ENCODE assay signal across 23 mouse cellular contexts in genomic region chr19:46656151-46656840, GRCm38 (mm10). TPM values are rescaled to one million over a fixed set of nuclear protein-coding genes. Genes with fewer than 3 reads are reported as not detected.
A peak's percentile ranks its signal among the peaks of the same experiment; 100 is the strongest.
DNase-seq lines count a peak whose midpoint lies in the region; ATAC-seq and TF ChIP-seq lines count a peak whose summit lies in the region.
"Had no signal": no experiment of that assay in that cellular context is flagged by ENCODE, and none has a peak within 500 bp of the region (broad histone marks: within the 10 kb centered on the region; RNA-seq: fewer than 3 reads in every experiment).

No protein-coding gene starts in this region.

- H3K36me3 ChIP-seq in heart, embryonic 12.5 days, result peaks cover 62% of the 10 kb centered on the region
- peaks cover 44% of the 10 kb centered on the region for H3K36me3 ChIP-seq in liver, postnatal 0 days (replicated peaks; ENCODE audit: insufficient read depth, low read length)
- H3K36me3 ChIP-seq in forebrain, embryonic 11.5 days (ENCODE audit: control insufficient read depth, insufficient read depth, low read length), result peaks cover 4% of the 10 kb centered on the region; the same call in 1 of the 2 replicates

- DNase-seq in heart, postnatal 4 days, result no peak
- no peak for DNase-seq in liver, postnatal 0 days
- no peak for DNase-seq in liver
- peak; percentile 86 for DNase-seq in R1 (ENCODE audit: low read depth, low spot score)
- no peak for DNase-seq in forebrain, embryonic 11.5 days (ENCODE audit: low spot score)
- DNase-seq: adrenal gland, postnatal 14 days; cerebellum, adult 18-20 months; cerebellum, adult 9-11 months; cerebellum, postnatal 36 days; forebrain, postnatal 0 days; heart, adult 11 months; kidney, adult 18-20 months had no signal

- H3K4me1 ChIP-seq in heart, embryonic 12.5 days (replicated peaks), result peaks cover 48% of the 10 kb centered on the region
- peaks cover 10% of the 10 kb centered on the region for H3K4me1 ChIP-seq in liver, postnatal 0 days (ENCODE audit: insufficient read depth)
- no peaks in the 10 kb centered on the region for H3K4me1 ChIP-seq in forebrain, embryonic 11.5 days (replicated peaks; ENCODE audit: control insufficient read depth, insufficient read depth, low read length)
- H3K4me1 ChIP-seq: forebrain, embryonic 13.5 days; hindbrain, embryonic 13.5 days had no signal

- 85% methylated on average over 21 of the region's 21 CpGs for WGBS in heart, embryonic 12.5 days
- WGBS in liver, postnatal 0 days (ENCODE audit: insufficient replicate concordance), result 86% methylated on average over 21 of the region's 21 CpGs
- WGBS in forebrain, embryonic 11.5 days, result 94% methylated on average over 21 of the region's 21 CpGs

- H3K4me3 ChIP-seq in heart, embryonic 12.5 days, result no peak overlapping the region
- H3K4me3 ChIP-seq in liver, postnatal 0 days (ENCODE audit: low read depth, low read length), result no peak overlapping the region
- H3K4me3 ChIP-seq in forebrain, embryonic 11.5 days (ENCODE audit: low read depth, low read length), result no peak overlapping the region
- H3K4me3 ChIP-seq: embryonic facial prominence, embryonic 13.5 days; forebrain, embryonic 13.5 days; hindbrain, embryonic 13.5 days; intestine, embryonic 15.5 days had no signal

- H3K4me2 ChIP-seq in heart, embryonic 12.5 days, result no peak overlapping the region
- no peak overlapping the region for H3K4me2 ChIP-seq in liver, postnatal 0 days (ENCODE audit: low read depth, low read length)
- H3K4me2 ChIP-seq in forebrain, embryonic 11.5 days (ENCODE audit: low read depth, low read length, severe bottlenecking), result no peak overlapping the region
- H3K4me2 ChIP-seq: embryonic facial prominence, embryonic 13.5 days; forebrain, embryonic 13.5 days; hindbrain, embryonic 13.5 days; intestine, embryonic 15.5 days had no signal

- no peaks in the 10 kb centered on the region for H3K9me3 ChIP-seq in heart, embryonic 12.5 days (replicated peaks)
- H3K9me3 ChIP-seq in liver, postnatal 0 days (ENCODE audit: low read length), result no peaks in the 10 kb centered on the region
- no peaks in the 10 kb centered on the region for H3K9me3 ChIP-seq in forebrain, embryonic 11.5 days (ENCODE audit: control insufficient read depth, low read length)
- H3K9me3 ChIP-seq: forebrain, embryonic 13.5 days; G1E; hindbrain, embryonic 13.5 days; intestine, embryonic 15.5 days had no signal

- TF ChIP-seq CTCF in liver, postnatal 0 days (IDR thresholded peaks at IDR 0.05; ENCODE audit: low read depth), result no peak

- no peak overlapping the region for H3K9ac ChIP-seq in heart, embryonic 12.5 days
- H3K9ac ChIP-seq in liver, postnatal 0 days (replicated peaks), result no peak overlapping the region
- H3K9ac ChIP-seq in forebrain, embryonic 11.5 days (ENCODE audit: low read length), result no peak overlapping the region
- H3K9ac ChIP-seq: embryonic facial prominence, embryonic 13.5 days; forebrain, embryonic 13.5 days; forebrain, postnatal 0 days; hindbrain, embryonic 13.5 days; intestine, embryonic 15.5 days had no signal

- no peak for TF ChIP-seq EP300 in liver, postnatal 0 days (IDR thresholded peaks at IDR 0.05; ENCODE audit: low read depth)

- H3K27me3 ChIP-seq in heart, embryonic 12.5 days (replicated peaks), result no peaks in the 10 kb centered on the region
- H3K27me3 ChIP-seq in liver, postnatal 0 days (ENCODE audit: insufficient read depth, low read length), result no peaks in the 10 kb centered on the region
- no peaks in the 10 kb centered on the region for H3K27me3 ChIP-seq in forebrain, embryonic 11.5 days (ENCODE audit: control insufficient read depth, insufficient read depth, low read length)
- H3K27me3 ChIP-seq: CH12.LX; embryonic facial prominence, embryonic 13.5 days; forebrain, embryonic 13.5 days; hindbrain, embryonic 13.5 days; intestine, embryonic 15.5 days had no signal

- no peak for ATAC-seq in heart, embryonic 12.5 days (ENCODE audit: insufficient number of reproducible peaks, low FRiP score)
- ATAC-seq in liver, postnatal 0 days, result no peak
- ATAC-seq in forebrain, embryonic 11.5 days (replicated peaks; ENCODE audit: low FRiP score), result no peak
- ATAC-seq: activated CD4-positive, CD25-positive, alpha-beta regulatory T cell, adult 4 months; forebrain, embryonic 13.5 days; forebrain, postnatal 0 days; intestine, embryonic 15.5 days had no signal

- peak overlapping the region; percentile 25; the same call in 1 of the 2 replicates for H3K27ac ChIP-seq in heart, embryonic 12.5 days (ENCODE audit: poor library complexity, severe bottlenecking)
- H3K27ac ChIP-seq in liver, postnatal 0 days (ENCODE audit: low read depth), result peak overlapping the region; percentile 57; the same call in 1 of the 2 replicates
- H3K27ac ChIP-seq in forebrain, embryonic 11.5 days (ENCODE audit: low read depth, low read length), result no peak overlapping the region
- H3K27ac ChIP-seq: embryonic facial prominence, embryonic 13.5 days; forebrain, embryonic 13.5 days; hindbrain, embryonic 13.5 days; intestine, embryonic 15.5 days had no signal

RNA-seq across cellular contexts. Expression of gene Cyp17a1, which starts 16.7 kb away (rescaled TPM):
- 0.86 and 1.3 TPM in 2 replicates for polyA plus RNA-seq in heart, embryonic 12.5 days (2016; fragmentation: Nextera tagmentation; extraction: Ambion mirVana)
- under 1 TPM in 1 of 2 experiments, not detected in 1; 0.23 TPM for total RNA-seq in heart, postnatal 4 days (2021)
- polyA plus RNA-seq in liver, postnatal 0 days (2015; fragmentation: Nextera tagmentation; extraction: Ambion mirVana), result 3.3 and 5.8 TPM in 2 replicates
- polyA plus RNA-seq in forebrain, embryonic 11.5 days (2014; fragmentation: Nextera tagmentation; extraction: Ambion mirVana), result not detected in 2 replicates
- total RNA-seq: CH12.LX; forebrain, postnatal 0 days; gastrocnemius, adult 18-20 months; gastrocnemius, postnatal 36 days; hematopoietic stem cell, adult 5-6 weeks had no signal
- polyA plus RNA-seq: activated CD4-positive, CD25-positive, alpha-beta regulatory T cell, adult 4 months; embryonic facial prominence, embryonic 13.5 days; forebrain, embryonic 13.5 days; forebrain, postnatal 0 days; G1E; hindbrain, embryonic 13.5 days; intestine, embryonic 15.5 days had no signal

RNA-seq across cellular contexts. Expression of gene Borcs7, which starts 33.4 kb away (rescaled TPM):
- 16.3 and 17.0 TPM in 2 replicates for polyA plus RNA-seq in heart, embryonic 12.5 days (2016; fragmentation: Nextera tagmentation; extraction: Ambion mirVana)
- total RNA-seq in heart, postnatal 4 days (2021), result 10 to 100 TPM; 11.7 to 12.8 TPM
- 6.6 and 7.1 TPM in 2 replicates for polyA plus RNA-seq in liver, postnatal 0 days (2015; fragmentation: Nextera tagmentation; extraction: Ambion mirVana)
- polyA plus RNA-seq in forebrain, embryonic 11.5 days (2014; fragmentation: Nextera tagmentation; extraction: Ambion mirVana), result 11.3 and 12.6 TPM in 2 replicates

RNA-seq across cellular contexts. Expression of gene As3mt, which starts 51.0 kb away (rescaled TPM):
- 50.3 and 51.3 TPM in 2 replicates for polyA plus RNA-seq in heart, embryonic 12.5 days (2016; fragmentation: Nextera tagmentation; extraction: Ambion mirVana)
- 10 to 100 TPM; 57.5 to 59.1 TPM for total RNA-seq in heart, postnatal 4 days (2021)
- polyA plus RNA-seq in liver, postnatal 0 days (2015; fragmentation: Nextera tagmentation; extraction: Ambion mirVana), result 28.4 and 30.1 TPM in 2 replicates
- polyA plus RNA-seq in forebrain, embryonic 11.5 days (2014; fragmentation: Nextera tagmentation; extraction: Ambion mirVana), result 19.4 and 24.0 TPM in 2 replicates
- polyA plus RNA-seq: G1E had no signal

RNA-seq across cellular contexts. Expression of gene Wbp1l, which starts 57.4 kb away (rescaled TPM):
- polyA plus RNA-seq in heart, embryonic 12.5 days (2016; fragmentation: Nextera tagmentation; extraction: Ambion mirVana), result 53.4 and 55.6 TPM in 2 replicates
- total RNA-seq in heart, postnatal 4 days (2021), result 10 to 100 TPM; 60.5 to 61.2 TPM
- polyA plus RNA-seq in liver, postnatal 0 days (2015; fragmentation: Nextera tagmentation; extraction: Ambion mirVana), result 40.4 and 48.8 TPM in 2 replicates
- 41.3 and 41.4 TPM in 2 replicates for polyA plus RNA-seq in forebrain, embryonic 11.5 days (2014; fragmentation: Nextera tagmentation; extraction: Ambion mirVana)
